Mouse (Mus musculus): ENCODE measurements around the gene Bag1. TPM values are rescaled to one million over a fixed set of nuclear protein-coding genes. Genes with fewer than 3 reads are reported as not detected.

Bag1 gene
- total and polyA plus RNA-seq, 3 experiments = 194 to 235 TPM; not detected in 1

DNA sequence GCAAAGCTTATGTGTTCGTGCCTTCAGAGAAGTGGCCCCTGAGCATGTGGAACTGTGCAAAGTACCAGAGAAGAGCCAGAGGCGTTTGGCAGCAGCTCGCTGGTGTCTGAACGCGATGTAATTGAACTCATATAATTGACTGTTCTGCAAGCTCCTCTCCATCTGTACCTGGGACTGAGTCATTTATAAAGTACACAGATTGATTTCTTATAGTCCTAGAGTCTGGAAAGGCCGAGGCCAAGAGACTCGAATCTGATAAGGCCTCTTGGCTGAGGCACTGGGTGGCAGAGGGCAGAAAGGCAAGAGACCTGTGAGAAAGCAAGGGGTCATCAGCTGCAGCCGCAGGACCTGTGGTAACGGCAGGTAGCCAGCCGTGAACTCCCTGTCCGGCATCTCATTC, 59.3 kb downstream of the Bag1 start:
- Histone ChIP-seq H3K4me3 (ENCODE audit: control insufficient read depth in 1 of 2, insufficient read depth in 1 of 2, low read depth in 2 of 2, low read length in 2 of 2) (no peak overlapping the region), H3K36me3 (ENCODE audit: control insufficient read depth in 1 of 2, insufficient read depth in 2 of 2, low read length in 2 of 2) (no peaks in the 10 kb centered on the region), H3K4me1 (ENCODE audit: control insufficient read depth in 1 of 2, insufficient read depth in 2 of 2, low read length in 2 of 2) (no peaks in the 10 kb centered on the region), H3K9me3 (replicated peaks; ENCODE audit: insufficient read depth, low read length) (no peaks in the 10 kb centered on the region), H3K27me3 (ENCODE audit: control insufficient read depth in 1 of 2, insufficient read depth in 2 of 2, low read length in 2 of 2) (peaks cover 0 to 1% of the 10 kb centered on the region in 2 experiments; a peak in 1 of 4 replicates), H3K27ac (ENCODE audit: control insufficient read depth, low read depth, low read length) (no peak overlapping the region), H3K9ac (ENCODE audit: control insufficient read depth, low read depth, low read length, poor library complexity, severe bottlenecking) (no peak overlapping the region), H3K79me2 (ENCODE audit: control insufficient read depth, insufficient read depth, low read length, poor library complexity) (no peaks in the 10 kb centered on the region)
- no peak for DNase-seq (ENCODE audit: low read depth, low spot score)
- TF ChIP-seq CHD1 (IDR thresholded peaks at IDR 0.05; ENCODE audit: low read depth, low read length) = no peak
- TF ChIP-seq E2F4 (IDR thresholded peaks at IDR 0.05; ENCODE audit: borderline replicate concordance, low read depth, low read length) = no peak
- no peak for TF ChIP-seq POLR2A (IDR thresholded peaks at IDR 0.05; ENCODE audit: control insufficient read depth in 1 of 2, insufficient read depth in 1 of 2, low read depth in 1 of 2, low read length in 2 of 2, poor library complexity in 1 of 2)
- no peak for TF ChIP-seq ETS1 (IDR thresholded peaks at IDR 0.05; ENCODE audit: low read depth, low read length)
- no peak for TF ChIP-seq SIN3A (IDR thresholded peaks at IDR 0.05; ENCODE audit: low read length)
- no peak for TF ChIP-seq USF2 (IDR thresholded peaks at IDR 0.05; ENCODE audit: borderline replicate concordance in 1 of 2, insufficient read depth in 1 of 2, low read depth in 1 of 2, low read length in 2 of 2)
- no peak for TF ChIP-seq ELF1 (IDR thresholded peaks at IDR 0.05; ENCODE audit: low read depth, low read length)
- no peak for TF ChIP-seq SMC3 (IDR thresholded peaks at IDR 0.05; ENCODE audit: low read depth, low read length)
- TF ChIP-seq GATA1 (IDR thresholded peaks at IDR 0.05; ENCODE audit: low read depth, low read length) = no peak
- no peak for TF ChIP-seq MYB (IDR thresholded peaks at IDR 0.05; ENCODE audit: low read depth, low read length)
- no peak for TF ChIP-seq EP300 (IDR thresholded peaks at IDR 0.05; ENCODE audit: low read depth in 1 of 2, low read length in 2 of 2)
- no peak for TF ChIP-seq MYC (IDR thresholded peaks at IDR 0.05; ENCODE audit: low read depth, low read length)
- TF ChIP-seq MXI1 (IDR thresholded peaks at IDR 0.05; ENCODE audit: low read depth, low read length) = no peak
- TF ChIP-seq RCOR1 (IDR thresholded peaks at IDR 0.05; ENCODE audit: low read depth, low read length) = no peak
- TF ChIP-seq TBP (IDR thresholded peaks at IDR 0.05; ENCODE audit: low read depth, low read length) = no peak
- no peak for TF ChIP-seq GABPA (IDR thresholded peaks at IDR 0.05; ENCODE audit: low read depth, low read length)
- TF ChIP-seq USF1 (IDR thresholded peaks at IDR 0.05; ENCODE audit: low read depth, low read length) = no peak
- no peak for TF ChIP-seq ZMIZ1 (IDR thresholded peaks at IDR 0.05; ENCODE audit: low read depth, low read length)

Other genes with a start within 250 kb of the Bag1 start
- 15.6 and 19.8 TPM in 2 replicates for gene Aptx, start 245.1 kb downstream of the Bag1 start, total RNA-seq (2012; rRNA removed)
- 10 to 100 TPM in 1 of 2 experiments, not detected in 1; 18.8 TPM for gene Aptx, start 245.1 kb downstream of the Bag1 start, polyA plus RNA-seq (2012; ENCODE audit: insufficient read depth in 1 of 2, insufficient read length in 2 of 2, low read depth in 1 of 2, low replicate concordance in 2 of 2, missing spikeins in 1 of 2)
- gene Dnaja1, start 226.1 kb downstream of the Bag1 start, total RNA-seq (2012; rRNA removed) = 108 and 115 TPM in 2 replicates
- 100 to 1,000 TPM; 355 to 482 TPM for gene Dnaja1, start 226.1 kb downstream of the Bag1 start, polyA plus RNA-seq (2012; ENCODE audit: insufficient read depth in 1 of 2, insufficient read length in 2 of 2, low read depth in 1 of 2, low replicate concordance in 2 of 2, missing spikeins in 1 of 2)
- gene Smu1, start 190.4 kb downstream of the Bag1 start, total RNA-seq (2012; rRNA removed) = 124 TPM in 2 replicates
- 100 to 1,000 TPM in 1 of 2 experiments, not detected in 1; 111 TPM for gene Smu1, start 190.4 kb downstream of the Bag1 start, polyA plus RNA-seq (2012; ENCODE audit: insufficient read depth in 1 of 2, insufficient read length in 2 of 2, low read depth in 1 of 2, low replicate concordance in 2 of 2, missing spikeins in 1 of 2)
- gene B4galt1, start 94.3 kb downstream of the Bag1 start, total RNA-seq (2012; rRNA removed) = 10.8 TPM in 2 replicates
- 10 to 100 TPM in 1 of 2 experiments, not detected in 1; 22.5 TPM for gene B4galt1, start 94.3 kb downstream of the Bag1 start, polyA plus RNA-seq (2012; ENCODE audit: insufficient read depth in 1 of 2, insufficient read length in 2 of 2, low read depth in 1 of 2, low replicate concordance in 2 of 2, missing spikeins in 1 of 2)
- gene Spink4, start 28.2 kb downstream of the Bag1 start, total RNA-seq (2012; rRNA removed) = 1.4 TPM in 1 of 2 replicates, not detected in the other
- gene Spink4, start 28.2 kb downstream of the Bag1 start, polyA plus RNA-seq (2012; ENCODE audit: insufficient read depth in 1 of 2, insufficient read length in 2 of 2, low read depth in 1 of 2, low replicate concordance in 2 of 2, missing spikeins in 1 of 2) = under 1 TPM in 1 of 2 experiments, not detected in 1; 0.19 TPM
- 38.5 and 39.1 TPM in 2 replicates for gene Chmp5, start 113 bp upstream of the Bag1 start, total RNA-seq (2012; rRNA removed)
- 10 to 100 TPM in 1 of 2 experiments, not detected in 1; 34.7 TPM for gene Chmp5, start 113 bp upstream of the Bag1 start, polyA plus RNA-seq (2012; ENCODE audit: insufficient read depth in 1 of 2, insufficient read length in 2 of 2, low read depth in 1 of 2, low replicate concordance in 2 of 2, missing spikeins in 1 of 2)
- gene Nfx1, start 22.6 kb upstream of the Bag1 start, total RNA-seq (2012; rRNA removed) = 54.9 and 56.6 TPM in 2 replicates
- 10 to 100 TPM in 1 of 2 experiments, not detected in 1; 72.6 TPM for gene Nfx1, start 22.6 kb upstream of the Bag1 start, polyA plus RNA-seq (2012; ENCODE audit: insufficient read depth in 1 of 2, insufficient read length in 2 of 2, low read depth in 1 of 2, low replicate concordance in 2 of 2, missing spikeins in 1 of 2)
- gene Aqp7, start 99.8 kb upstream of the Bag1 start, total RNA-seq (2012; rRNA removed) = not detected in 2 replicates
- gene Aqp7, start 99.8 kb upstream of the Bag1 start, polyA plus RNA-seq (2012; ENCODE audit: insufficient read depth in 1 of 2, insufficient read length in 2 of 2, low read depth in 1 of 2, low replicate concordance in 2 of 2, missing spikeins in 1 of 2) = under 1 TPM in 1 of 2 experiments, not detected in 1; 0.06 TPM
- gene Aqp3, start 149.9 kb upstream of the Bag1 start, total RNA-seq (2012; rRNA removed) = 0.10 and 0.12 TPM in 2 replicates
- gene Aqp3, start 149.9 kb upstream of the Bag1 start, polyA plus RNA-seq (2012; ENCODE audit: insufficient read depth in 1 of 2, insufficient read length in 2 of 2, low read depth in 1 of 2, low replicate concordance in 2 of 2, missing spikeins in 1 of 2) = under 1 TPM in 1 of 2 experiments, not detected in 1; 0.42 TPM
- 28.1 and 36.6 TPM in 2 replicates for gene Nol6, start 176.2 kb upstream of the Bag1 start, total RNA-seq (2012; rRNA removed)
- 10 to 100 TPM in 1 of 2 experiments, not detected in 1; 71.2 TPM for gene Nol6, start 176.2 kb upstream of the Bag1 start, polyA plus RNA-seq (2012; ENCODE audit: insufficient read depth in 1 of 2, insufficient read length in 2 of 2, low read depth in 1 of 2, low replicate concordance in 2 of 2, missing spikeins in 1 of 2)
- 24.5 and 28.2 TPM in 2 replicates for gene Ube2r2, start 187.4 kb upstream of the Bag1 start, total RNA-seq (2012; rRNA removed)
- gene Ube2r2, start 187.4 kb upstream of the Bag1 start, polyA plus RNA-seq (2012; ENCODE audit: insufficient read depth in 1 of 2, insufficient read length in 2 of 2, low read depth in 1 of 2, low replicate concordance in 2 of 2, missing spikeins in 1 of 2) = 10 to 100 TPM; 70.1 to 94.1 TPM

Data from MEL (cell line).